Mouse (Mus musculus) midbrain, postnatal 0 days (tissue): ENCODE measurements around the gene Dhx30. TPM values are rescaled to one million over a fixed set of nuclear protein-coding genes. Genes with fewer than 3 reads are reported as not detected.
A peak's percentile ranks its signal among the peaks of the same experiment; 100 is the strongest.

Experiments used
- ATAC-seq: fragments of 200-750 bp; cut with Nextera tagmentation; 2 replicates; pipeline ENCODE4 v1.8.0; 2017; ENCODE audit warnings: moderate number of reproducible peaks, mild to moderate bottlenecking, moderate TSS enrichment, moderate library complexity; ENCODE audit not compliant: low FRiP score
- DNase-seq: peaks from one replicate; pipeline ENCODE4 v3.0.0-alpha.2; 2015; ENCODE audit warnings: low spot score
- H3K27ac ChIP-seq: fragments of 300-500 bp; sonication (generic); 2 replicates; pipeline ENCODE4 v1.5.1; 2014; ENCODE audit warnings: low read depth, mild to moderate bottlenecking, low read length, mixed read lengths
- H3K27me3 ChIP-seq: fragments of 300-500 bp; sonication (generic); 2 replicates; pipeline ENCODE4 v1.6.1; 2014; ENCODE audit warnings: low read length, control low read depth, mixed read lengths; ENCODE audit not compliant: insufficient read depth
- H3K36me3 ChIP-seq: fragments of 300-500 bp; sonication (generic); 2 replicates; pipeline ENCODE4 v1.6.1; 2014; ENCODE audit warnings: low read length, control low read depth, mixed read lengths; ENCODE audit not compliant: insufficient read depth
- H3K4me1 ChIP-seq: fragments of 300-500 bp; sonication (generic); 2 replicates; pipeline ENCODE4 v1.6.1; 2014; ENCODE audit warnings: mild to moderate bottlenecking, control low read depth, antibody characterized with exemption, low read length, mixed read lengths; ENCODE audit not compliant: insufficient read depth
- H3K4me2 ChIP-seq: fragments of 300-500 bp; sonication (generic); 2 replicates; pipeline ENCODE4 v1.6.1; 2014; ENCODE audit warnings: low read depth, mild to moderate bottlenecking, low read length, mixed read lengths; ENCODE audit not compliant: poor library complexity, severe bottlenecking
- H3K4me3 ChIP-seq: fragments of 300-500 bp; sonication (generic); 2 replicates; pipeline ENCODE4 v1.5.1; 2014; ENCODE audit warnings: low read depth, mild to moderate bottlenecking, low read length, moderate library complexity
- H3K9ac ChIP-seq: fragments of 300-500 bp; sonication (generic); replicated peaks from 2 replicates; pipeline ENCODE4 v1.6.1; 2014; ENCODE audit warnings: mild to moderate bottlenecking, low read length, moderate library complexity, mixed read lengths; ENCODE audit not compliant: poor library complexity, severe bottlenecking
- H3K9me3 ChIP-seq: fragments of 300-500 bp; sonication (generic); 2 replicates; pipeline ENCODE4 v1.6.1; 2016; ENCODE audit warnings: low read length, control low read depth
- CTCF ChIP-seq: IDR thresholded peaks from 2 replicates; pipeline ENCODE4 v1.5.1; 2016; ENCODE audit warnings: antibody characterized with exemption, mild to moderate bottlenecking
- WGBS: fragments of 180-500 bp; shearing (Covaris S2); extraction: QIAGEN DNeasy Blood & Tissue Kit; methylation state at CpG from one replicate; pipeline ENCODE4 v1.1.7; 2014; 5-methylcytosine and 5-hydroxymethylcytosine counted together
- polyA plus RNA-seq: library from polyadenylated mRNA; unstranded; fragments of >200 nt; fragmentation: Nextera tagmentation; extraction: Ambion mirVana; gene quantifications from 2 replicates; pipeline ENCODE4 v1.2.1, GENCODE M21; 2015
- total RNA-seq: library from RNA; depleted of rRNA; stranded (reverse); fragments of >200 nt; gene quantifications from 2 replicates; pipeline ENCODE4 v1.2.3, GENCODE M21; 2014

Gene Dhx30
- total and polyA plus RNA-seq, 2 experiments from 2014 or later = 129 to 145 TPM

DNA sequence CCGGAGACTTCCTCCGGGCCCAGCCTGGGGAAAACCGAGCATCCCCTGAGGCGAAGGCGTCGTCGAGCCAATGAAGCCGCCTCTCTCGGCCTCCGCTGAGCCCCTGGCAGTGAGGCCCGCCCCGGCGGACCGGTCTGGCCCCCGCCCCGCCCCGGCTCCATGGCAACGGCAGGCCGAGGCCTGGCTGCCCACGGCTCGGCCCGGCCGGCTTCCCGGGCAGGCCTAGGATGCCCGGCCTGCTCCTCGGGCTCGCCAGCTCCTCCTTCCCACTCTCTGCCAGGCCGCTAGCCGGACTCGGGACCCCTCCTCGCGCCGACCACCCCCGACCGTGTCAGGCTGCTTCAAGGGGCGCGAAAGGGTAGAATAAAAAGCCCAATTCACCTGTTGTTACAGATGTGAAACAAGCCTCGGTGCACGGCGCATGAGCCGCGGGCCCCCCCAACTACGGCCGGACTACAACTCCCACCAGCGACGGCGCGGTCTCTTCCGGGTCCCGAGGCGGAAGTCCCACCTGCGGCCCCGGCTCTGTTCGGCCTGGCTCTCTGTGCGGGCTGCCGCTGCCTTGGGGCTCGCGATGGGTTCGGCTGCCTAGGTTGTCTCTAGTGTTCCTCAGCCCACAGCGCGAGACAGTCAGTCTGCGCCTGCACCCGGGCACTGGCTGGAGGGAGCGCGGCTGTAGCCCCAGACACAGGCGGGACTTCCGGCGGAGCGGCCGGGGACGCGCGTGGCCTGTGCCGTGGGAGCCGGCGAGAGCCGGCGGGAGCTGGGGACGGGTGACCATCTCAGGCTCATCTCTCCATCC lies 452 bp downstream of the Dhx30 start, which contains the start of gene Smarcc1:
TSS of gene Smarcc1 (plus strand) at position 732 of the 802 bp plus-strand sequence.
- WGBS = under 1% methylated on average over 75 of the region's 79 CpGs

GRCm38 (mm10) chr9:110116353-110116976 lies 1.2 kb downstream of the Dhx30 start:
- peak; percentile 42 for DNase-seq
- Histone ChIP-seq H3K9ac (peak overlapping the region; percentile 99), H3K4me1 (peaks cover 6% of the 10 kb centered on the region), H3K4me3 (peak overlapping the region; percentile 95), H3K27ac (peak overlapping the region; percentile 98), H3K36me3 (peaks cover 20% of the 10 kb centered on the region), H3K4me2 (peak overlapping the region; percentile 67), H3K27me3 (no peaks in the 10 kb centered on the region), H3K9me3 (no peaks in the 10 kb centered on the region)
- 0 out of 2 replicates have a peak, but pooled peaks have one; percentile 40 for TF ChIP-seq CTCF
- 6% methylated on average over 10 of the region's 10 CpGs for WGBS
- ATAC-seq = peak; percentile 61; the same call in 1 of the 2 replicates

More for the DNA sequence above, 452 bp downstream of the Dhx30 start, which contains the start of gene Smarcc1:
- TF ChIP-seq CTCF = no peak
- H3K4me2 ChIP-seq = peak within 1 kb of the TSS; percentile 67
- peaks cover 6% of the 10 kb centered on the region for H3K4me1 ChIP-seq
- H3K27me3 ChIP-seq = no peaks in the 10 kb centered on the region
- no peaks in the 10 kb centered on the region for H3K9me3 ChIP-seq
- H3K9ac ChIP-seq = peak within 1 kb of the TSS; percentile 99
- peak; percentile 94 for DNase-seq
- peaks cover 14% of the 10 kb centered on the region for H3K36me3 ChIP-seq
- peak within 1 kb of the TSS; percentile 95 for H3K4me3 ChIP-seq
- ATAC-seq = peak; percentile 96
- peak within 1 kb of the TSS; percentile 98 for H3K27ac ChIP-seq

GRCm38 (mm10) chr9:110100627-110101600 lies 16.7 kb downstream of the Dhx30 start:
- H3K4me2 ChIP-seq = peak overlapping the region; percentile 73
- no peaks in the 10 kb centered on the region for H3K9me3 ChIP-seq
- H3K4me3 ChIP-seq = peak overlapping the region; percentile 89
- peak; percentile 92 for DNase-seq
- peak; percentile 93 for ATAC-seq
- H3K9ac ChIP-seq = peak overlapping the region; percentile 70
- peak overlapping the region; percentile 51 for H3K27ac ChIP-seq
- no peaks in the 10 kb centered on the region for H3K27me3 ChIP-seq
- H3K4me1 ChIP-seq = 0 out of 2 replicates have a peak, but pooled peaks cover 5% of the 10 kb centered on the region
- H3K36me3 ChIP-seq = peaks cover 35% of the 10 kb centered on the region
- peak; percentile 98 for TF ChIP-seq CTCF
- WGBS = 3% methylated on average over 41 of the region's 41 CpGs

DNA sequence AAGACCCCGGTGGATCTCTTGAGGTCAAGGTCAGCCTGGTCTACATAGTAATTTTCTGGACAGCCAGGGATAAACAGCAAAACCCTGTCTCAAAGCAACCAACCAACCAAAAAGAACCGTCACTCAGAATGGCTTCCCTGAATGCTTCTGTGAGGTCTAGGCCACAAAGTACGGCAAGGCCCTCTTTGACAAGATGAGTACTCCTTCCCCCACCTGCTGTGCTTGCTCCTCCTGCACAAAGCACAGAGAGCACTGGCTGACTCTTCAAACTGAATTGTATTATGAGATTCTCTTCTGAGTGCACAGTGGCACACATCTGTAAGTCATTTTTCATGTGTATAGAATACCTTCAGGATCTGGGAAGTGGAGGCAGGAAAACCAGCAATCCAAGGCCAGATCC lies 19.8 kb downstream of the Dhx30 start:
- no peaks in the 10 kb centered on the region for H3K9me3 ChIP-seq
- TF ChIP-seq CTCF = no peak
- peaks cover 38% of the 10 kb centered on the region for H3K36me3 ChIP-seq
- no peak overlapping the region for H3K27ac ChIP-seq
- no peaks in the 10 kb centered on the region for H3K27me3 ChIP-seq
- no peak for ATAC-seq
- no peak overlapping the region for H3K4me2 ChIP-seq
- 79% methylated on average over 3 of the region's 3 CpGs for WGBS
- 0 out of 2 replicates have a peak, but pooled peaks cover 5% of the 10 kb centered on the region for H3K4me1 ChIP-seq
- H3K4me3 ChIP-seq = no peak overlapping the region
- H3K9ac ChIP-seq = no peak overlapping the region
- DNase-seq = no peak

GRCm38 (mm10) chr9:110094761-110095160 lies 22.9 kb downstream of the Dhx30 start:
- Histone ChIP-seq H3K9ac (no peak overlapping the region), H3K4me3 (no peak overlapping the region), H3K27me3 (no peaks in the 10 kb centered on the region), H3K4me2 (no peak overlapping the region), H3K4me1 (no peaks in the 10 kb centered on the region), H3K36me3 (peaks cover 64% of the 10 kb centered on the region), H3K27ac (no peak overlapping the region), H3K9me3 (no peaks in the 10 kb centered on the region)
- TF ChIP-seq CTCF = peak; percentile 37; the same call in 1 of the 2 replicates
- WGBS = 97% methylated on average over 4 of the region's 4 CpGs
- ATAC-seq = no peak
- no peak for DNase-seq
